In the genomic region with DNA sequence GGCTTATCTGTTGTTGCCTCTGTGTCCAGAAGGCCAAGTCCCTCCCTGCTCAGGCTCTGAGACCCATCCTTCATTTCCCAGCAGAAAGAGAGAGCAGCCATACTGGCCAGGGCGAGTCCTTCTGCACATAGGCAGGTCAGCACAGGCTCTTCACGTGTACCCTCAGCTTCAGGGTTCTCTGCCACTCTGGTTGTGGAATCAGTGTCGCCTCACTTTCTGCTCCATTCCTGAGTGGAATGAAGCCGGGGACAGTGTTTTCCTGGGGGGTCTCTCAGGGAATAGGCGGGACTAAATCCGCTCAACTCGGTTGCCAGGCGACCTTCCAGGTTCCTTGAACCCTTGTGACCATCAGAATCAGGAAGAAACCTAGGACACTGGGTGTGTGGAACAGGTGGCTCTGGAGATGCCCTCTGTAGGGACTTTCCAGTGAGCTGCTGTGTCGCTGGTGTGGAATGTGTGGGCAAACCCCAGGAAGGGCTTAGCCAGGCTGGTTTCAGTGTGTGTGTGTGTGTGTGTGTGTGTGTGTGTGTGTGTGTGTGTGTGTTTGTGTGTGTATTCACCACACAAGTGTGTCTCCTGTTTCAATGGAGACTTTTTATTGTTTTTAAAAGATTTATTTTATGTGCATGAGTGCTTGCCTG, we compare ENCODE assay signal across 28 mouse cellular contexts. TPM values are rescaled to one million over a fixed set of nuclear protein-coding genes. Genes with fewer than 3 reads are reported as not detected.
A peak's percentile ranks its signal among the peaks of the same experiment; 100 is the strongest.
DNase-seq lines count a peak whose midpoint lies in the region; ATAC-seq lines count a peak whose summit lies in the region.
"Had no signal": no experiment of that assay in that cellular context is flagged by ENCODE, and none has a peak within 500 bp of the region (broad histone marks: within the 10 kb centered on the region; RNA-seq: fewer than 3 reads in every experiment).

No protein-coding gene starts in this region.

- H3K4me2 ChIP-seq in intestine, embryonic 16.5 days (ENCODE audit: low read depth, low read length) = no peak overlapping the region
- no peak overlapping the region for H3K4me2 ChIP-seq in intestine, embryonic 15.5 days (replicated peaks)
- H3K4me2 ChIP-seq in stomach, embryonic 15.5 days = no peak overlapping the region
- H3K4me2 ChIP-seq in forebrain, embryonic 15.5 days (replicated peaks) = no peak overlapping the region
- H3K4me2 ChIP-seq: forebrain, embryonic 13.5 days; heart, embryonic 13.5 days; limb, embryonic 15.5 days; liver, embryonic 13.5 days; lung, embryonic 14.5 days; midbrain, embryonic 15.5 days; neural tube, embryonic 12.5 days had no signal

- 77% methylated on average over 9 of the region's 9 CpGs for WGBS in intestine, embryonic 16.5 days
- 70% methylated on average over 9 of the region's 9 CpGs for WGBS in intestine, embryonic 15.5 days
- 72% methylated on average over 9 of the region's 9 CpGs for WGBS in stomach, embryonic 15.5 days
- WGBS in forebrain, embryonic 15.5 days = 83% methylated on average over 9 of the region's 9 CpGs

- H3K27me3 ChIP-seq in intestine, embryonic 16.5 days (replicated peaks; ENCODE audit: control insufficient read depth, insufficient read depth, low read length) = no peaks in the 10 kb centered on the region
- no peaks in the 10 kb centered on the region for H3K27me3 ChIP-seq in intestine, embryonic 15.5 days (replicated peaks)
- no peaks in the 10 kb centered on the region for H3K27me3 ChIP-seq in stomach, embryonic 15.5 days (replicated peaks)
- H3K27me3 ChIP-seq in forebrain, embryonic 15.5 days = no peaks in the 10 kb centered on the region
- H3K27me3 ChIP-seq: forebrain, embryonic 13.5 days; heart, embryonic 13.5 days; limb, embryonic 15.5 days; liver, embryonic 13.5 days; midbrain, embryonic 15.5 days; neural tube, embryonic 12.5 days had no signal

- no peaks in the 10 kb centered on the region for H3K9me3 ChIP-seq in intestine, embryonic 16.5 days (ENCODE audit: control insufficient read depth, low read length)
- no peaks in the 10 kb centered on the region for H3K9me3 ChIP-seq in intestine, embryonic 15.5 days
- H3K9me3 ChIP-seq in stomach, embryonic 15.5 days = no peaks in the 10 kb centered on the region
- no peaks in the 10 kb centered on the region for H3K9me3 ChIP-seq in forebrain, embryonic 15.5 days
- H3K9me3 ChIP-seq: forebrain, embryonic 13.5 days; heart, embryonic 13.5 days; limb, embryonic 10.5 days; limb, embryonic 15.5 days; liver, embryonic 13.5 days; midbrain, embryonic 15.5 days; neural tube, embryonic 12.5 days had no signal

- peaks cover 2% of the 10 kb centered on the region; the same call in 1 of the 2 replicates for H3K4me1 ChIP-seq in intestine, embryonic 16.5 days (ENCODE audit: control insufficient read depth, insufficient read depth, low read length)
- H3K4me1 ChIP-seq in intestine, embryonic 15.5 days (replicated peaks) = no peaks in the 10 kb centered on the region
- H3K4me1 ChIP-seq in stomach, embryonic 15.5 days = no peaks in the 10 kb centered on the region
- no peaks in the 10 kb centered on the region for H3K4me1 ChIP-seq in forebrain, embryonic 15.5 days
- H3K4me1 ChIP-seq: forebrain, embryonic 13.5 days; limb, embryonic 10.5 days; midbrain, embryonic 15.5 days; neural tube, embryonic 12.5 days had no signal

- 0 out of 2 replicates have a peak, but pooled peaks cover 4% of the 10 kb centered on the region for H3K36me3 ChIP-seq in intestine, embryonic 16.5 days (ENCODE audit: control insufficient read depth, insufficient read depth, low read length)
- peaks cover 6% of the 10 kb centered on the region for H3K36me3 ChIP-seq in intestine, embryonic 15.5 days
- peaks cover 8% of the 10 kb centered on the region; the same call in 1 of the 2 replicates for H3K36me3 ChIP-seq in stomach, embryonic 15.5 days
- H3K36me3 ChIP-seq in forebrain, embryonic 15.5 days = peaks cover 3% of the 10 kb centered on the region

- no peak overlapping the region for H3K4me3 ChIP-seq in intestine, embryonic 16.5 days (ENCODE audit: low read length)
- H3K4me3 ChIP-seq in intestine, embryonic 15.5 days (replicated peaks) = no peak overlapping the region
- no peak overlapping the region for H3K4me3 ChIP-seq in stomach, embryonic 15.5 days (replicated peaks)
- no peak overlapping the region for H3K4me3 ChIP-seq in forebrain, embryonic 15.5 days
- H3K4me3 ChIP-seq: forebrain, embryonic 13.5 days; heart, adult 2 months; heart, embryonic 13.5 days; hindbrain, embryonic 10.5 days; limb, embryonic 10.5 days; limb, embryonic 15.5 days; liver, embryonic 13.5 days; midbrain, embryonic 15.5 days; neural tube, embryonic 12.5 days had no signal

- ATAC-seq in intestine, embryonic 16.5 days = no peak
- no peak for ATAC-seq in intestine, embryonic 15.5 days
- ATAC-seq in stomach, embryonic 15.5 days (ENCODE audit: insufficient read depth, low FRiP score, low read depth) = 0 out of 2 replicates have a peak, but pooled peaks have one; percentile 18
- ATAC-seq in forebrain, embryonic 15.5 days (replicated peaks) = no peak
- ATAC-seq: forebrain, embryonic 13.5 days; hindbrain, embryonic 16.5 days; midbrain, embryonic 15.5 days had no signal

- H3K9ac ChIP-seq in intestine, embryonic 16.5 days (ENCODE audit: low read depth, low read length) = 0 out of 2 replicates have a peak overlapping the region, but pooled peaks have one; percentile 3
- H3K9ac ChIP-seq in intestine, embryonic 15.5 days = no peak overlapping the region
- H3K9ac ChIP-seq in stomach, embryonic 15.5 days = no peak overlapping the region
- no peak overlapping the region for H3K9ac ChIP-seq in forebrain, embryonic 15.5 days (replicated peaks)
- H3K9ac ChIP-seq: forebrain, embryonic 13.5 days; limb, embryonic 15.5 days; liver, embryonic 13.5 days; lung, embryonic 14.5 days; midbrain, embryonic 15.5 days; neural tube, embryonic 12.5 days had no signal

- no peak overlapping the region for H3K27ac ChIP-seq in intestine, embryonic 16.5 days (ENCODE audit: low read length)
- no peak overlapping the region for H3K27ac ChIP-seq in intestine, embryonic 15.5 days
- H3K27ac ChIP-seq in stomach, embryonic 15.5 days = no peak overlapping the region
- no peak overlapping the region for H3K27ac ChIP-seq in forebrain, embryonic 15.5 days (replicated peaks)
- H3K27ac ChIP-seq: forebrain, embryonic 13.5 days; heart, adult 2 months; hindbrain, embryonic 10.5 days; limb, embryonic 10.5 days; limb, embryonic 15.5 days; liver, embryonic 13.5 days; macrophage; midbrain, embryonic 15.5 days; neural tube, embryonic 12.5 days had no signal

- peak; percentile 46 for DNase-seq in urinary bladder, postnatal 14 days (ENCODE audit: low spot score)
- no peak for DNase-seq in urinary bladder, postnatal 10 days (ENCODE audit: low spot score)
- no peak for DNase-seq in layer of hippocampus, postnatal 10 days (ENCODE audit: low spot score in 2 of 2)
- DNase-seq: adrenal gland, postnatal 10 days; cerebellum, adult 11 months; cerebellum, adult 9-10 months; cerebellum, postnatal 36 days; heart, postnatal 10 days; kidney, adult 9 months; kidney, postnatal 10 days; liver, embryonic 13.5 days; lung, embryonic 14.5 days; thymus, postnatal 14 days had no signal

RNA-seq across cellular contexts. Expression of a gene that starts 15.1 kb away (rescaled TPM):
- polyA plus RNA-seq in intestine, embryonic 16.5 days (2015; fragmentation: Nextera tagmentation; extraction: Ambion mirVana) = 3.1 and 4.3 TPM in 2 replicates
- polyA plus RNA-seq in intestine, embryonic 15.5 days (2015; fragmentation: Nextera tagmentation; extraction: Ambion mirVana) = 4.3 and 5.6 TPM in 2 replicates
- polyA plus RNA-seq in stomach, embryonic 15.5 days (2015; fragmentation: Nextera tagmentation; extraction: Ambion mirVana) = 5.8 TPM in 2 replicates
- polyA plus RNA-seq in forebrain, embryonic 15.5 days (2015; fragmentation: Nextera tagmentation; extraction: Ambion mirVana) = 0.60 and 1.2 TPM in 2 replicates
- not detected for total RNA-seq in layer of hippocampus, postnatal 10 days (2021)
- total RNA-seq: left cerebral cortex, postnatal 10 days had no signal
- polyA plus RNA-seq: macrophage had no signal

RNA-seq across cellular contexts. Expression of a gene that starts 21.6 kb away (rescaled TPM):
- 128 and 133 TPM in 2 replicates for polyA plus RNA-seq in intestine, embryonic 16.5 days (2015; fragmentation: Nextera tagmentation; extraction: Ambion mirVana)
- polyA plus RNA-seq in intestine, embryonic 15.5 days (2015; fragmentation: Nextera tagmentation; extraction: Ambion mirVana) = 98.0 and 120 TPM in 2 replicates
- polyA plus RNA-seq in stomach, embryonic 15.5 days (2015; fragmentation: Nextera tagmentation; extraction: Ambion mirVana) = 94.5 and 118 TPM in 2 replicates
- polyA plus RNA-seq in forebrain, embryonic 15.5 days (2015; fragmentation: Nextera tagmentation; extraction: Ambion mirVana) = 10.5 and 11.2 TPM in 2 replicates
- total RNA-seq in layer of hippocampus, postnatal 10 days (2021) = 1 to 10 TPM; 2.4 to 2.9 TPM

RNA-seq across cellular contexts. Expression of a gene that starts 21.8 kb away (rescaled TPM):
- 26.4 and 27.0 TPM in 2 replicates for polyA plus RNA-seq in intestine, embryonic 16.5 days (2015; fragmentation: Nextera tagmentation; extraction: Ambion mirVana)
- polyA plus RNA-seq in intestine, embryonic 15.5 days (2015; fragmentation: Nextera tagmentation; extraction: Ambion mirVana) = 31.4 TPM in 2 replicates
- polyA plus RNA-seq in stomach, embryonic 15.5 days (2015; fragmentation: Nextera tagmentation; extraction: Ambion mirVana) = 33.6 and 35.4 TPM in 2 replicates
- polyA plus RNA-seq in forebrain, embryonic 15.5 days (2015; fragmentation: Nextera tagmentation; extraction: Ambion mirVana) = 36.0 and 38.8 TPM in 2 replicates
- 10 to 100 TPM; 26.8 to 31.7 TPM for total RNA-seq in layer of hippocampus, postnatal 10 days (2021)

RNA-seq across cellular contexts. Expression of a gene that starts 31.1 kb away (rescaled TPM):
- 14.1 and 17.1 TPM in 2 replicates for polyA plus RNA-seq in intestine, embryonic 16.5 days (2015; fragmentation: Nextera tagmentation; extraction: Ambion mirVana)
- polyA plus RNA-seq in intestine, embryonic 15.5 days (2015; fragmentation: Nextera tagmentation; extraction: Ambion mirVana) = 17.1 and 18.4 TPM in 2 replicates
- polyA plus RNA-seq in stomach, embryonic 15.5 days (2015; fragmentation: Nextera tagmentation; extraction: Ambion mirVana) = 19.8 and 20.1 TPM in 2 replicates
- 101 and 103 TPM in 2 replicates for polyA plus RNA-seq in forebrain, embryonic 15.5 days (2015; fragmentation: Nextera tagmentation; extraction: Ambion mirVana)
- 10 to 100 TPM; 49.4 to 53.1 TPM for total RNA-seq in layer of hippocampus, postnatal 10 days (2021)

RNA-seq across cellular contexts. Expression of a gene that starts 53.2 kb away (rescaled TPM):
- 29.3 and 30.2 TPM in 2 replicates for polyA plus RNA-seq in intestine, embryonic 16.5 days (2015; fragmentation: Nextera tagmentation; extraction: Ambion mirVana)
- 31.0 and 31.5 TPM in 2 replicates for polyA plus RNA-seq in intestine, embryonic 15.5 days (2015; fragmentation: Nextera tagmentation; extraction: Ambion mirVana)
- 30.6 and 33.6 TPM in 2 replicates for polyA plus RNA-seq in stomach, embryonic 15.5 days (2015; fragmentation: Nextera tagmentation; extraction: Ambion mirVana)
- 45.0 and 47.2 TPM in 2 replicates for polyA plus RNA-seq in forebrain, embryonic 15.5 days (2015; fragmentation: Nextera tagmentation; extraction: Ambion mirVana)
- 10 to 100 TPM; 18.2 to 19.6 TPM for total RNA-seq in layer of hippocampus, postnatal 10 days (2021)
